In the genomic region with DNA sequence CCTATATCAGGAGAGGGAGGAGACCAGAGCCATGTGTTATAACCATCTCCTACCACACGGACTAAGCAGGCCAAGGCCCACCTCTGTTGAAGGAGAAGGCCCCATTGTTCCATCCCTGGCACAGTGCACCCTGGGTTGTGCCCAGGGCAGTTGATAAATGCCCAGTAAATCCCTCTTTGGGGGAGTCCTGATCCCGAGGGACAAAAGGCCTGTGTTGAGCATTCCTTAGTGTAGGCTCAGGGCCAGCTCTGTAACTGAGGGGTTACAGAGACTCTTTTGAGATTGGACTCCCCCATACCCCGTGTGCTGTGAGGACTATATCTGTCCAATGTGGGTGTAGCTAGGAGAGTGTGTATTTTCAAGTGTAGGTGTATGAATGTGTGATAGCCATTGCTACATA, we compare ENCODE assay signal across 16 mouse cellular contexts. TPM values are rescaled to one million over a fixed set of nuclear protein-coding genes. Genes with fewer than 3 reads are reported as not detected.
A peak's percentile ranks its signal among the peaks of the same experiment; 100 is the strongest.
DNase-seq lines count a peak whose midpoint lies in the region; ATAC-seq and TF ChIP-seq lines count a peak whose summit lies in the region.
"Had no signal": no experiment of that assay in that cellular context is flagged by ENCODE, and none has a peak within 500 bp of the region (broad histone marks: within the 10 kb centered on the region; RNA-seq: fewer than 3 reads in every experiment).

No protein-coding gene starts in this region.

- H3K36me3 ChIP-seq in forebrain, embryonic 13.5 days (ENCODE audit: poor library complexity, severe bottlenecking) = no peaks in the 10 kb centered on the region
- H3K36me3 ChIP-seq in forebrain, embryonic 12.5 days (replicated peaks) = no peaks in the 10 kb centered on the region
- H3K36me3 ChIP-seq in hindbrain, embryonic 16.5 days (ENCODE audit: control insufficient read depth, insufficient read depth, low read length) = no peaks in the 10 kb centered on the region
- H3K36me3 ChIP-seq in neural tube, embryonic 15.5 days = no peaks in the 10 kb centered on the region

- no peak overlapping the region for H3K4me2 ChIP-seq in forebrain, embryonic 13.5 days
- no peak overlapping the region for H3K4me2 ChIP-seq in forebrain, embryonic 12.5 days
- no peak overlapping the region for H3K4me2 ChIP-seq in hindbrain, embryonic 16.5 days (ENCODE audit: low read length)
- no peak overlapping the region for H3K4me2 ChIP-seq in neural tube, embryonic 15.5 days

- no peaks in the 10 kb centered on the region for H3K4me1 ChIP-seq in forebrain, embryonic 13.5 days
- no peaks in the 10 kb centered on the region for H3K4me1 ChIP-seq in forebrain, embryonic 12.5 days
- no peaks in the 10 kb centered on the region for H3K4me1 ChIP-seq in hindbrain, embryonic 16.5 days (ENCODE audit: control insufficient read depth, insufficient read depth, low read depth, low read length)
- no peaks in the 10 kb centered on the region for H3K4me1 ChIP-seq in neural tube, embryonic 15.5 days

- H3K27me3 ChIP-seq in forebrain, embryonic 13.5 days = no peaks in the 10 kb centered on the region
- H3K27me3 ChIP-seq in forebrain, embryonic 12.5 days = no peaks in the 10 kb centered on the region
- H3K27me3 ChIP-seq in hindbrain, embryonic 16.5 days (replicated peaks; ENCODE audit: control insufficient read depth, insufficient read depth, low read length) = no peaks in the 10 kb centered on the region
- no peaks in the 10 kb centered on the region for H3K27me3 ChIP-seq in neural tube, embryonic 15.5 days (replicated peaks)

- H3K9me3 ChIP-seq in forebrain, embryonic 13.5 days (replicated peaks) = no peaks in the 10 kb centered on the region
- H3K9me3 ChIP-seq in forebrain, embryonic 12.5 days = no peaks in the 10 kb centered on the region
- H3K9me3 ChIP-seq in hindbrain, embryonic 16.5 days (ENCODE audit: control insufficient read depth, low read length) = no peaks in the 10 kb centered on the region
- H3K9me3 ChIP-seq in neural tube, embryonic 15.5 days (replicated peaks) = no peaks in the 10 kb centered on the region

- H3K27ac ChIP-seq in forebrain, embryonic 13.5 days = no peak overlapping the region
- H3K27ac ChIP-seq in forebrain, embryonic 12.5 days = no peak overlapping the region
- no peak overlapping the region for H3K27ac ChIP-seq in left cerebral cortex, adult 2 months
- peak overlapping the region; percentile 45; the same call in 1 of the 2 replicates for H3K27ac ChIP-seq in hindbrain, embryonic 16.5 days (ENCODE audit: low read depth, low read length)
- H3K27ac ChIP-seq in neural tube, embryonic 15.5 days (replicated peaks) = peak overlapping the region; percentile 30; the same call in 1 of the 2 replicates
- H3K27ac ChIP-seq: kidney, postnatal 0 days had no signal

- TF ChIP-seq CTCF in left cerebral cortex, adult 2 months (IDR thresholded peaks at IDR 0.05) = no peak; the same call in none of the 2 replicates

- no peak overlapping the region for H3K4me3 ChIP-seq in forebrain, embryonic 13.5 days
- no peak overlapping the region for H3K4me3 ChIP-seq in forebrain, embryonic 12.5 days (replicated peaks)
- no peak overlapping the region for H3K4me3 ChIP-seq in left cerebral cortex, adult 2 months
- H3K4me3 ChIP-seq in hindbrain, embryonic 16.5 days (ENCODE audit: low read length) = no peak overlapping the region
- H3K4me3 ChIP-seq in neural tube, embryonic 15.5 days (replicated peaks) = no peak overlapping the region

- 52% methylated on average over 3 of the region's 3 CpGs for WGBS in forebrain, embryonic 13.5 days
- WGBS in forebrain, embryonic 12.5 days = 54% methylated on average over 3 of the region's 3 CpGs
- 61% methylated on average over 3 of the region's 3 CpGs for WGBS in hindbrain, embryonic 16.5 days
- 47% methylated on average over 3 of the region's 3 CpGs for WGBS in neural tube, embryonic 15.5 days

- DNase-seq in left cerebral cortex, postnatal 14 days (ENCODE audit: low spot score in 2 of 2) = peak; percentile 13 to 40
- DNase-seq in left cerebral cortex, adult 2 months (ENCODE audit: extremely low spot score in 1 of 2, low spot score in 2 of 2) = no peak
- no peak for DNase-seq in cerebellum, postnatal 36 days
- DNase-seq in urinary bladder, adult 2 months (ENCODE audit: low spot score) = no peak
- DNase-seq: cerebellum, adult 18-20 months; gastrocnemius, postnatal 25 days; heart, postnatal 36 days; liver; lung, postnatal 14 days had no signal

- H3K9ac ChIP-seq in forebrain, embryonic 13.5 days = no peak overlapping the region
- H3K9ac ChIP-seq in forebrain, embryonic 12.5 days = no peak overlapping the region
- no peak overlapping the region for H3K9ac ChIP-seq in hindbrain, embryonic 16.5 days (ENCODE audit: low read depth, low read length)
- no peak overlapping the region for H3K9ac ChIP-seq in neural tube, embryonic 15.5 days (replicated peaks)

- ATAC-seq in forebrain, embryonic 13.5 days = 0 out of 2 replicates have a peak, but pooled peaks have one; percentile 43
- no peak for ATAC-seq in forebrain, embryonic 12.5 days (ENCODE audit: low FRiP score)
- ATAC-seq in hindbrain, embryonic 16.5 days = peak; percentile 94
- ATAC-seq in neural tube, embryonic 15.5 days (ENCODE audit: low FRiP score) = peak; percentile 90

- intact Hi-C loops in left cerebral cortex, postnatal 14 days (cut with DNase I) = no loop called here
- intact Hi-C loops in left cerebral cortex, adult 2 months (cut with DNase I) = no loop called here

RNA-seq across cellular contexts. Expression of a gene that starts 3.9 kb away (rescaled TPM):
- polyA plus RNA-seq in forebrain, embryonic 13.5 days (2015; fragmentation: Nextera tagmentation; extraction: Ambion mirVana) = not detected in 2 replicates
- not detected in 2 replicates for polyA plus RNA-seq in forebrain, embryonic 12.5 days (2016; fragmentation: Nextera tagmentation; extraction: Ambion mirVana)
- total RNA-seq in left cerebral cortex, postnatal 14 days (2021) = not detected
- total RNA-seq in left cerebral cortex, adult 2 months (2021) = not detected
- not detected in 2 replicates for polyA plus RNA-seq in hindbrain, embryonic 16.5 days (2015; fragmentation: Nextera tagmentation; extraction: Ambion mirVana)
- polyA plus RNA-seq in neural tube, embryonic 15.5 days (2015; fragmentation: Nextera tagmentation; extraction: Ambion mirVana) = not detected in 2 replicates
- polyA plus RNA-seq in urinary bladder, adult 2 months (2012; rRNA removed) = not detected in 2 replicates
- total RNA-seq: adrenal gland, adult 18-20 months; gastrocnemius, postnatal 25 days; heart, postnatal 36 days had no signal
- polyA plus RNA-seq: kidney, postnatal 0 days had no signal

RNA-seq across cellular contexts. Expression of a gene that starts 3.9 kb away (rescaled TPM):
- not detected in 2 replicates for polyA plus RNA-seq in forebrain, embryonic 13.5 days (2015; fragmentation: Nextera tagmentation; extraction: Ambion mirVana)
- not detected in 2 replicates for polyA plus RNA-seq in forebrain, embryonic 12.5 days (2016; fragmentation: Nextera tagmentation; extraction: Ambion mirVana)
- total RNA-seq in left cerebral cortex, postnatal 14 days (2021) = not detected
- not detected for total RNA-seq in left cerebral cortex, adult 2 months (2021)
- not detected in 2 replicates for polyA plus RNA-seq in hindbrain, embryonic 16.5 days (2015; fragmentation: Nextera tagmentation; extraction: Ambion mirVana)
- not detected in 2 replicates for polyA plus RNA-seq in neural tube, embryonic 15.5 days (2015; fragmentation: Nextera tagmentation; extraction: Ambion mirVana)
- polyA plus RNA-seq in urinary bladder, adult 2 months (2012; rRNA removed) = not detected in 2 replicates
- total RNA-seq: adrenal gland, adult 18-20 months; gastrocnemius, postnatal 25 days; heart, postnatal 36 days had no signal
- polyA plus RNA-seq: kidney, postnatal 0 days had no signal

RNA-seq across cellular contexts. Expression of a gene that starts 8.9 kb away (rescaled TPM):
- polyA plus RNA-seq in forebrain, embryonic 13.5 days (2015; fragmentation: Nextera tagmentation; extraction: Ambion mirVana) = not detected in 2 replicates
- not detected in 2 replicates for polyA plus RNA-seq in forebrain, embryonic 12.5 days (2016; fragmentation: Nextera tagmentation; extraction: Ambion mirVana)
- not detected for total RNA-seq in left cerebral cortex, postnatal 14 days (2021)
- not detected for total RNA-seq in left cerebral cortex, adult 2 months (2021)
- not detected in 2 replicates for polyA plus RNA-seq in hindbrain, embryonic 16.5 days (2015; fragmentation: Nextera tagmentation; extraction: Ambion mirVana)
- not detected in 2 replicates for polyA plus RNA-seq in neural tube, embryonic 15.5 days (2015; fragmentation: Nextera tagmentation; extraction: Ambion mirVana)
- not detected in 2 replicates for polyA plus RNA-seq in urinary bladder, adult 2 months (2012; rRNA removed)
- total RNA-seq: adrenal gland, adult 18-20 months; gastrocnemius, postnatal 25 days; heart, postnatal 36 days had no signal
- polyA plus RNA-seq: kidney, postnatal 0 days; thymus, postnatal 0 days had no signal

RNA-seq across cellular contexts. Expression of a gene that starts 32.8 kb away (rescaled TPM):
- polyA plus RNA-seq in forebrain, embryonic 13.5 days (2015; fragmentation: Nextera tagmentation; extraction: Ambion mirVana) = 1.2 and 1.3 TPM in 2 replicates
- 1.3 and 3.0 TPM in 2 replicates for polyA plus RNA-seq in forebrain, embryonic 12.5 days (2016; fragmentation: Nextera tagmentation; extraction: Ambion mirVana)
- 1 to 10 TPM; 1.9 to 2.2 TPM for total RNA-seq in left cerebral cortex, postnatal 14 days (2021)
- 1 to 10 TPM; 1.1 to 2.2 TPM for total RNA-seq in left cerebral cortex, adult 2 months (2021)
- polyA plus RNA-seq in hindbrain, embryonic 16.5 days (2015; fragmentation: Nextera tagmentation; extraction: Ambion mirVana) = 1.2 and 2.0 TPM in 2 replicates
- polyA plus RNA-seq in neural tube, embryonic 15.5 days (2015; fragmentation: Nextera tagmentation; extraction: Ambion mirVana) = 1.9 and 2.0 TPM in 2 replicates
- polyA plus RNA-seq in urinary bladder, adult 2 months (2012; rRNA removed) = 0.04 and 0.28 TPM in 2 replicates
- total RNA-seq: gastrocnemius, postnatal 25 days; heart, postnatal 36 days had no signal

RNA-seq across cellular contexts. Expression of a gene that starts 33.1 kb away (rescaled TPM):
- not detected in 2 replicates for polyA plus RNA-seq in forebrain, embryonic 13.5 days (2015; fragmentation: Nextera tagmentation; extraction: Ambion mirVana)
- polyA plus RNA-seq in forebrain, embryonic 12.5 days (2016; fragmentation: Nextera tagmentation; extraction: Ambion mirVana) = not detected in 2 replicates
- 1 to 10 TPM in 1 of 2 experiments, not detected in 1; 1.1 TPM for total RNA-seq in left cerebral cortex, postnatal 14 days (2021)
- total RNA-seq in left cerebral cortex, adult 2 months (2021) = not detected
- 0.14 TPM in 1 of 2 replicates, not detected in the other for polyA plus RNA-seq in hindbrain, embryonic 16.5 days (2015; fragmentation: Nextera tagmentation; extraction: Ambion mirVana)
- polyA plus RNA-seq in neural tube, embryonic 15.5 days (2015; fragmentation: Nextera tagmentation; extraction: Ambion mirVana) = 0.50 and 1.1 TPM in 2 replicates
- polyA plus RNA-seq in urinary bladder, adult 2 months (2012; rRNA removed) = 0.67 and 1.1 TPM in 2 replicates
- total RNA-seq: adrenal gland, adult 18-20 months; gastrocnemius, postnatal 25 days; heart, postnatal 36 days had no signal
- polyA plus RNA-seq: kidney, postnatal 0 days had no signal

Comparison
In these comparisons a context has a peak if more than half of its experiments do, and no peak if none do; other contexts are left out.
1. DNase-seq: peak in left cerebral cortex, postnatal 14 days (2 of 2); none in left cerebral cortex, adult 2 months (0 of 2), cerebellum, postnatal 36 days (0 of 2) and urinary bladder, adult 2 months (single experiment).
2. H3K27ac ChIP-seq: peak in hindbrain, embryonic 16.5 days (single experiment) and neural tube, embryonic 15.5 days (single experiment); none in forebrain, embryonic 13.5 days (single experiment), forebrain, embryonic 12.5 days (single experiment) and left cerebral cortex, adult 2 months (single experiment).